Mouse (Mus musculus) megakaryocyte, embryonic 14.5 days (primary cell): ENCODE measurements around the gene Cenpb. TPM values are rescaled to one million over a fixed set of nuclear protein-coding genes. Genes with fewer than 3 reads are reported as not detected.
A peak's percentile ranks its signal among the peaks of the same experiment; 100 is the strongest.

Experiments used
- H3K27me3 ChIP-seq: replicated peaks from 2 replicates; pipeline ENCODE3; 2012; ENCODE audit warnings: inconsistent platforms
- H3K36me3 ChIP-seq: replicated peaks from 2 replicates; pipeline ENCODE3; 2012; ENCODE audit warnings: low read length, inconsistent platforms, mixed read lengths
- H3K4me1 ChIP-seq: 2 replicates; pipeline ENCODE4 v1.6.1; 2012; ENCODE audit warnings: inconsistent platforms
- H3K4me3 ChIP-seq: replicated peaks from 2 replicates; pipeline ENCODE3; 2012; ENCODE audit warnings: moderate library complexity, mild to moderate bottlenecking, inconsistent platforms
- H3K9me3 ChIP-seq: 2 replicates; pipeline ENCODE4 v1.6.1; 2012; ENCODE audit warnings: inconsistent platforms
- FLI1 ChIP-seq: IDR thresholded peaks from 2 replicates; pipeline ENCODE4 v1.6.1; 2012; ENCODE audit warnings: low read length, inconsistent platforms, mixed read lengths
- GATA1 ChIP-seq: IDR thresholded peaks from 3 replicates; pipeline ENCODE4 v1.6.1; 2012; ENCODE audit warnings: mixed read lengths, low read length, inconsistent platforms, borderline replicate concordance
- polyA plus RNA-seq: library from polyadenylated mRNA; stranded (reverse); fragments of >175 nt; gene quantifications from 2 replicates; pipeline ENCODE4 v1.2.3, GENCODE M21; 2012; ENCODE audit warnings: low replicate concordance; ENCODE audit not compliant: insufficient read depth

Gene Cenpb
- polyA plus RNA-seq, 1 experiment = 147 TPM

DNA sequence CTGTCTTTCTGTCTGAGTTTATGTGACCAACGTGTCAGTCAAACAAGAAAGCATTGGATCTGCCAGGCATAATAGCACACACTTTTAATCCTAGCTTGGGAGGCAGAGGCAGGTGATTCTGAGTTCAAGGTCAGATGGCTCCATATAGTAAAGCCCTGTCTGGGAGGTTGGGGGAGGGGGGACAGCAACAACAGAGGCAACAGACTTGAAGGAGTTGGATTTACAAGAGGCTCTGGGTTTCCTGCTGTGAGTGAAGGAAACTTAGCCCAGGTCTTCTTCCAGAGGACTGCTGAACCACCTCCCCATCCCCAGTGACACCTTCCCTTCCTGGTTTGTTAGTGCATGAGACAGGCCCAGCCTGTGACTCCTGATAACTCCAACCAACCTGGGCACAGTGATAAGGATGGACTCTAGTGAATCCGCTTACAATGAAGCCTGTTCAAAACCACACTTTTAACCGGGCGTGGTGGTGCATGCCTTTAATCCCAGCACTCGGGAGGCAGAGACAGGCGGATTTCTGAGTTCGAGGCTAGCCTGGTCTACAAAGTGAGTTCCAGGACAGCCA lies 27.6 kb downstream of the Cenpb start:
- peaks cover 46% of the 10 kb centered on the region for H3K4me1 ChIP-seq
- H3K27me3 ChIP-seq = no peaks in the 10 kb centered on the region
- no peaks in the 10 kb centered on the region for H3K9me3 ChIP-seq
- no peak overlapping the region for H3K4me3 ChIP-seq
- TF ChIP-seq GATA1 (no peak), FLI1 (no peak)
- H3K36me3 ChIP-seq = peaks cover 97% of the 10 kb centered on the region

GRCm38 (mm10) chr2:131149254-131149578 lies 30.7 kb downstream of the Cenpb start:
- H3K36me3 ChIP-seq = peaks cover 99% of the 10 kb centered on the region
- no peaks in the 10 kb centered on the region for H3K9me3 ChIP-seq
- H3K4me1 ChIP-seq = peaks cover 47% of the 10 kb centered on the region
- TF ChIP-seq FLI1 (no peak), GATA1 (no peak)
- H3K4me3 ChIP-seq = no peak overlapping the region
- peaks cover 2% of the 10 kb centered on the region for H3K27me3 ChIP-seq

DNA sequence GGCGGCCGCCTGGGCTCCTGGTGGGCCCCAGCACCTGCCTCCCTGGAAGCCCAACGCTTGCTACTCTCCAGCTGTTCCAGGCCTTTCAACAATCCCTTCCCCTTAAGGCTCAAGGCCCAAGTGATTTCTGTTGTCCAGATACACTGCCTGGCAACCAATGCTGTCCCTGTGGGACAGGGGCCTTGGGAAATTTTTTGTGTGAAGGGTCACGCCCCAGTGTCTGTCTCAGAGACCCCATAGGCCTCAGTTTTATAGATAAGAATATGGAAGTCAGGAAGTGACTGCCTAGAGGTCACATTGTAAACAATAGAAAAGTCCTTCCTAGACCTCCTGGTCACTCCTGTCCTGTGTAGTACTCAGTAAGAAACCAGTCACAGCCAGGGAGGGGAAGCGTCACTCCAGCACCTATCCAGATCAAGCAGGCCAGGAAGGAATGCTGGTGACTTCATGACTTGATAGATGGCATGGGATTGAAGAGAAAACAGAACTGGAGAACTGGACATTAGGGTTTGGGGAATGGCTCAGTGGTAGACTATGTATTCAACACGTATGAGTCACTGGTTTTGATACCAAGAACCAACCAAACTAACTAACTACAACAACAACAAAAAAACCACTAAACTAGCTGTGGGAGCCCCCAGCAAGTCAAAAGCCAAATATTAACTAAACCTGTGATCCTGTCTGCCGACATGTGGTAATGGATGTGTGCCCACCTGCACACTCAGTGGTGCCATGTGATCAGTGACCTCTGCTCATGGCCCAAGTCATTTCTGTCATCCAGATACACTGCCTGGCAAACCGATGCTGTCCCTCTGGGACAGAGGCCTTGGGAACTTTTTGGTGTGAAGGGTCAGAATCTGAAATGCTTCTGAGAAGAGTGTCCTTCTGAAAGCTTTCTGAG lies 31.3 kb downstream of the Cenpb start:
- Histone ChIP-seq H3K27me3 (peaks cover 2% of the 10 kb centered on the region), H3K36me3 (peaks cover 98% of the 10 kb centered on the region), H3K4me3 (no peak overlapping the region), H3K4me1 (peaks cover 47% of the 10 kb centered on the region), H3K9me3 (no peaks in the 10 kb centered on the region)
- TF ChIP-seq GATA1 (no peak), FLI1 (no peak)

DNA sequence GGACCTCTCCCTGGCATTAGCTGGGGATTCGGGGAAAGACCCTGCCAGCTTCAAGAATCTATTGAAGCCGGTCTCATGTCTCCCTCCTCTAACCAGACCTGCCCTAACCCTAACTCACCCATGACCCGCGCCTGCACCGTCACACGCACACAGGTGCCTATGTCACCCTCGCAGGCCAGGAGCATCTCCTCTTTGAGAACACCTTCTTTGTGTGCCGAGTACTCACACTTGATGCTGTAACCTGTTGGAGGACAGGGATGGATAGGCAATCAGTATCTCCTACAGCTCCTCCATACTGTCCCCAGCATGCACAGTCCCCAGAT lies 32.9 kb downstream of the Cenpb start:
- no peak overlapping the region for H3K4me3 ChIP-seq
- H3K9me3 ChIP-seq = no peaks in the 10 kb centered on the region
- peaks cover 46% of the 10 kb centered on the region for H3K4me1 ChIP-seq
- peaks cover 94% of the 10 kb centered on the region for H3K36me3 ChIP-seq
- H3K27me3 ChIP-seq = peaks cover 2% of the 10 kb centered on the region
- TF ChIP-seq FLI1 (no peak), GATA1 (no peak)

- Histone ChIP-seq H3K9me3 (no peaks in the 10 kb centered on the region), H3K27me3 (peaks cover 6% of the 10 kb centered on the region), H3K4me1 (peaks cover 47% of the 10 kb centered on the region), H3K36me3 (peaks cover 94% of the 10 kb centered on the region), H3K4me3 (peak overlapping the region; percentile 7)
- TF ChIP-seq FLI1 (no peak), GATA1 (no peak)
Observed at GRCm38 (mm10) chr2:131146193-131147042, 33.4 kb downstream of the Cenpb start.

GRCm38 (mm10) chr2:131145536-131145935 lies 34.3 kb downstream of the Cenpb start:
- H3K4me3 ChIP-seq = no peak overlapping the region
- H3K27me3 ChIP-seq = peaks cover 14% of the 10 kb centered on the region
- peaks cover 94% of the 10 kb centered on the region for H3K36me3 ChIP-seq
- peaks cover 51% of the 10 kb centered on the region for H3K4me1 ChIP-seq
- TF ChIP-seq GATA1 (no peak), FLI1 (no peak)
- no peaks in the 10 kb centered on the region for H3K9me3 ChIP-seq

- Histone ChIP-seq H3K4me3 (no peak overlapping the region), H3K9me3 (no peaks in the 10 kb centered on the region), H3K27me3 (peaks cover 15% of the 10 kb centered on the region), H3K36me3 (peaks cover 90% of the 10 kb centered on the region), H3K4me1 (peaks cover 55% of the 10 kb centered on the region)
- TF ChIP-seq GATA1 = no peak
- no peak for TF ChIP-seq FLI1
Observed at GRCm38 (mm10) chr2:131145121-131145520, 34.7 kb downstream of the Cenpb start.

- TF ChIP-seq GATA1 (no peak), FLI1 (no peak)
- H3K36me3 ChIP-seq = peaks cover 76% of the 10 kb centered on the region
Observed at GRCm38 (mm10) chr2:131143007-131143780, 36.7 kb downstream of the Cenpb start.

GRCm38 (mm10) chr2:131142592-131142991 lies 37.3 kb downstream of the Cenpb start:
- H3K4me1 ChIP-seq = peaks cover 81% of the 10 kb centered on the region
- H3K36me3 ChIP-seq = peaks cover 71% of the 10 kb centered on the region
- no peaks in the 10 kb centered on the region for H3K9me3 ChIP-seq
- no peak for TF ChIP-seq FLI1
- no peak for TF ChIP-seq GATA1
- H3K27me3 ChIP-seq = peaks cover 15% of the 10 kb centered on the region
- no peak overlapping the region for H3K4me3 ChIP-seq

More at GRCm38 (mm10) chr2:131143007-131143780, 36.7 kb downstream of the Cenpb start:
- Histone ChIP-seq H3K4me1 (peaks cover 75% of the 10 kb centered on the region), H3K9me3 (no peaks in the 10 kb centered on the region), H3K4me3 (no peak overlapping the region), H3K27me3 (peaks cover 15% of the 10 kb centered on the region)
